Mouse (Mus musculus) lung, embryonic 16.5 days (tissue): Measurements from ENCODE around the gene Gpc6. TPM values are rescaled to one million over a fixed set of nuclear protein-coding genes. Genes with fewer than 3 reads are reported as not detected.

Experiments used
- ATAC-seq: fragments of 200-750 bp; cut with Nextera tagmentation; 2 replicates; pipeline ENCODE4 v1.8.0; 2017; ENCODE audit warnings: low read depth, mild to moderate bottlenecking, moderate library complexity
- H3K27ac ChIP-seq: fragments of 300-500 bp; sonication (generic); 2 replicates; pipeline ENCODE4 v1.5.1; 2014; ENCODE audit warnings: mild to moderate bottlenecking, control low read depth, low read length
- H3K27me3 ChIP-seq: fragments of 300-500 bp; sonication (generic); 2 replicates; pipeline ENCODE4 v1.6.1; 2014; ENCODE audit warnings: low read depth, low read length, mixed read lengths; ENCODE audit not compliant: control insufficient read depth, insufficient read depth
- H3K36me3 ChIP-seq: fragments of 300-500 bp; sonication (generic); 2 replicates; pipeline ENCODE4 v1.6.1; 2014; ENCODE audit warnings: low read length; ENCODE audit not compliant: control insufficient read depth, insufficient read depth
- H3K4me1 ChIP-seq: fragments of 300-500 bp; sonication (generic); replicated peaks from 2 replicates; pipeline ENCODE4 v1.6.1; 2014; ENCODE audit warnings: low read length, mixed read lengths; ENCODE audit not compliant: control insufficient read depth, insufficient read depth
- H3K4me2 ChIP-seq: fragments of 300-500 bp; sonication (generic); 2 replicates; pipeline ENCODE4 v1.6.1; 2014; ENCODE audit warnings: low read depth, low read length, control low read depth
- H3K4me3 ChIP-seq: fragments of 300-500 bp; sonication (generic); 2 replicates; pipeline ENCODE4 v1.5.1; 2014; ENCODE audit warnings: mild to moderate bottlenecking, low read length, control low read depth
- H3K9ac ChIP-seq: fragments of 300-500 bp; sonication (generic); 2 replicates; pipeline ENCODE4 v1.6.1; 2014; ENCODE audit warnings: low read length, control low read depth
- H3K9me3 ChIP-seq: fragments of 300-500 bp; sonication (generic); 2 replicates; pipeline ENCODE4 v1.6.1; 2016; ENCODE audit warnings: low read length; ENCODE audit not compliant: control insufficient read depth
- WGBS: fragments of 180-500 bp; shearing (Covaris S2); extraction: QIAGEN DNeasy Blood & Tissue Kit; methylation state at CpG from one replicate; pipeline ENCODE4 v1.1.7; 2014; 5-methylcytosine and 5-hydroxymethylcytosine counted together
- polyA plus RNA-seq: library from polyadenylated mRNA; unstranded; fragments of >200 nt; fragmentation: Nextera tagmentation; extraction: Ambion mirVana; gene quantifications from 2 replicates; pipeline ENCODE4 v1.2.1, GENCODE M21; 2015

Gene Gpc6
- polyA plus RNA-seq, 1 experiment from 2014 or later = 26.1 TPM

GRCm38 (mm10) chr14:116941772-116942171 lies 16.7 kb downstream of the Gpc6 start:
- Histone ChIP-seq H3K27ac (no peak overlapping the region), H3K4me2 (no peak overlapping the region), H3K27me3 (no peaks in the 10 kb centered on the region), H3K36me3 (0 out of 2 replicates have a peak, but pooled peaks cover 2% of the 10 kb centered on the region), H3K9me3 (peaks cover 4% of the 10 kb centered on the region; the same call in 1 of the 2 replicates), H3K4me3 (no peak overlapping the region), H3K4me1 (no peaks in the 10 kb centered on the region), H3K9ac (no peak overlapping the region)
- 85% methylated on average over 4 of the region's 4 CpGs for WGBS
- ATAC-seq = no peak

- H3K4me2 ChIP-seq = no peak overlapping the region
- H3K27ac ChIP-seq = no peak overlapping the region
- H3K27me3 ChIP-seq = no peaks in the 10 kb centered on the region
- H3K9me3 ChIP-seq = peaks cover 4% of the 10 kb centered on the region; the same call in 1 of the 2 replicates
- H3K36me3 ChIP-seq = 0 out of 2 replicates have a peak, but pooled peaks cover 2% of the 10 kb centered on the region
- H3K9ac ChIP-seq = no peak overlapping the region
- no peak overlapping the region for H3K4me3 ChIP-seq
- H3K4me1 ChIP-seq = no peaks in the 10 kb centered on the region
- WGBS = 91% methylated on average over 7 of the region's 7 CpGs
- ATAC-seq = no peak
These were observed 18.6 kb downstream of the Gpc6 start for GRCm38 (mm10) chr14:116943751-116944150.

GRCm38 (mm10) chr14:116945975-116946374 lies 20.9 kb downstream of the Gpc6 start:
- 61% methylated on average over 6 of the region's 6 CpGs for WGBS

GRCm38 (mm10) chr14:116947461-116947860 lies 22.3 kb downstream of the Gpc6 start:
- peaks cover 3% of the 10 kb centered on the region; the same call in 1 of the 2 replicates for H3K36me3 ChIP-seq
- no peak for ATAC-seq
- no peak overlapping the region for H3K4me3 ChIP-seq
- H3K9me3 ChIP-seq = peaks cover 7% of the 10 kb centered on the region
- H3K9ac ChIP-seq = no peak overlapping the region
- no peak overlapping the region for H3K4me2 ChIP-seq
- H3K27ac ChIP-seq = no peak overlapping the region
- H3K27me3 ChIP-seq = no peaks in the 10 kb centered on the region
- 94% methylated on average over 6 of the region's 6 CpGs for WGBS
- no peaks in the 10 kb centered on the region for H3K4me1 ChIP-seq

More at GRCm38 (mm10) chr14:116945975-116946374, 20.9 kb downstream of the Gpc6 start:
- Histone ChIP-seq H3K9me3 (peaks cover 4% of the 10 kb centered on the region; the same call in 1 of the 2 replicates), H3K4me1 (no peaks in the 10 kb centered on the region), H3K9ac (no peak overlapping the region), H3K27me3 (no peaks in the 10 kb centered on the region), H3K4me3 (no peak overlapping the region), H3K36me3 (0 out of 2 replicates have a peak, but pooled peaks cover 2% of the 10 kb centered on the region), H3K4me2 (no peak overlapping the region), H3K27ac (no peak overlapping the region)
- ATAC-seq = no peak

GRCm38 (mm10) chr14:116947939-116948591 lies 22.9 kb downstream of the Gpc6 start:
- 68% methylated on average over 5 of the region's 5 CpGs for WGBS
- no peak for ATAC-seq
- Histone ChIP-seq H3K4me1 (no peaks in the 10 kb centered on the region), H3K27me3 (no peaks in the 10 kb centered on the region), H3K27ac (no peak overlapping the region), H3K9ac (no peak overlapping the region), H3K9me3 (peaks cover 7% of the 10 kb centered on the region), H3K4me2 (no peak overlapping the region), H3K4me3 (no peak overlapping the region), H3K36me3 (peaks cover 4% of the 10 kb centered on the region; the same call in 1 of the 2 replicates)

- Histone ChIP-seq H3K36me3 (peaks cover 2% of the 10 kb centered on the region; the same call in 1 of the 2 replicates), H3K9ac (no peak overlapping the region), H3K4me2 (no peak overlapping the region), H3K9me3 (peaks cover 3% of the 10 kb centered on the region; the same call in 1 of the 2 replicates), H3K4me1 (no peaks in the 10 kb centered on the region), H3K4me3 (no peak overlapping the region), H3K27me3 (no peaks in the 10 kb centered on the region), H3K27ac (no peak overlapping the region)
- ATAC-seq = no peak
These were observed 32.0 kb downstream of the Gpc6 start for GRCm38 (mm10) chr14:116957154-116957553.

- H3K4me2 ChIP-seq = no peak overlapping the region
- no peaks in the 10 kb centered on the region for H3K36me3 ChIP-seq
- no peak overlapping the region for H3K4me3 ChIP-seq
- 73% methylated on average over 6 of the region's 6 CpGs for WGBS
- no peak overlapping the region for H3K9ac ChIP-seq
- H3K4me1 ChIP-seq = no peaks in the 10 kb centered on the region
- no peak for ATAC-seq
- H3K27me3 ChIP-seq = no peaks in the 10 kb centered on the region
- no peaks in the 10 kb centered on the region for H3K9me3 ChIP-seq
- no peak overlapping the region for H3K27ac ChIP-seq
These were observed 39.7 kb downstream of the Gpc6 start for GRCm38 (mm10) chr14:116964837-116965236.

- H3K4me3 ChIP-seq = no peak overlapping the region
- H3K27me3 ChIP-seq = no peaks in the 10 kb centered on the region
- H3K4me1 ChIP-seq = no peaks in the 10 kb centered on the region; the same call in 1 of the 2 replicates
- H3K9ac ChIP-seq = no peak overlapping the region
- H3K4me2 ChIP-seq = no peak overlapping the region
- no peaks in the 10 kb centered on the region for H3K36me3 ChIP-seq
- no peaks in the 10 kb centered on the region for H3K9me3 ChIP-seq
- 81% methylated on average over 3 of the region's 3 CpGs for WGBS
- ATAC-seq = no peak
- no peak overlapping the region for H3K27ac ChIP-seq
These were observed 49.6 kb downstream of the Gpc6 start for GRCm38 (mm10) chr14:116974708-116975107.

- Histone ChIP-seq H3K4me2 (no peak overlapping the region), H3K4me3 (no peak overlapping the region), H3K27ac (no peak overlapping the region), H3K9me3 (no peaks in the 10 kb centered on the region), H3K27me3 (no peaks in the 10 kb centered on the region), H3K9ac (no peak overlapping the region), H3K36me3 (no peaks in the 10 kb centered on the region), H3K4me1 (peaks cover 3% of the 10 kb centered on the region; the same call in 1 of the 2 replicates)
- WGBS = 49% methylated on average over 4 of the region's 4 CpGs
- ATAC-seq = no peak
These were observed 50.1 kb downstream of the Gpc6 start for GRCm38 (mm10) chr14:116975224-116975623.
